Mouse (Mus musculus) CH12.LX (cell line): ENCODE measurements around the gene Wdr59. TPM values are rescaled to one million over a fixed set of nuclear protein-coding genes. Genes with fewer than 3 reads are reported as not detected.

Source experiments
- DNase-seq: peaks from one replicate; pipeline ENCODE4 v3.0.0-alpha.2; 2013; ENCODE audit errors: extremely low read depth
- H3K27ac ChIP-seq: 2 replicates; pipeline ENCODE4 v1.5.1; 2012; ENCODE audit warnings: low read depth, mild to moderate bottlenecking, control low read depth, moderate library complexity; ENCODE audit not compliant: insufficient read depth
- H3K27me3 ChIP-seq: replicated peaks from 2 replicates; pipeline ENCODE3; 2012; ENCODE audit warnings: inconsistent platforms
- H3K36me3 ChIP-seq, 2 experiments: replicated peaks in 1 of 2; 2 replicates each; pipeline versions ENCODE3 to v1.6.1; 2012; ENCODE audit warnings: inconsistent platforms in 1 of 2, low read length in 1 of 2, mild to moderate bottlenecking in 1 of 2, mixed read lengths in 1 of 2, moderate library complexity in 1 of 2; ENCODE audit not compliant: control insufficient read depth in 1 of 2, insufficient read depth in 1 of 2
- H3K4me1 ChIP-seq, 2 experiments: 2 replicates each; pipeline ENCODE4 v1.6.1; 2012; ENCODE audit warnings: inconsistent platforms in 1 of 2, moderate library complexity in 1 of 2; ENCODE audit not compliant: insufficient read depth in 2 of 2, control insufficient read depth in 1 of 2
- H3K4me2 ChIP-seq: 2 replicates; pipeline ENCODE4 v1.6.1; 2012; ENCODE audit warnings: low read depth, mild to moderate bottlenecking, control low read depth; ENCODE audit not compliant: poor library complexity, insufficient read depth, severe bottlenecking
- H3K4me3 ChIP-seq, 3 experiments: fragments of 150-350 bp in 1 of 3; sonication (generic) in 1 of 3; replicated peaks in 1 of 3; 2 replicates each; pipeline versions ENCODE3 to v1.5.1; 2011 to 2012; ENCODE audit warnings: low read depth in 2 of 3, low read length in 2 of 3, mild to moderate bottlenecking in 2 of 3, moderate library complexity in 2 of 3, control low read depth in 1 of 3, improper control_type of control experiment in 1 of 3, inconsistent platforms in 1 of 3, mixed read lengths in 1 of 3; ENCODE audit not compliant: poor library complexity in 1 of 3
- H3K79me2 ChIP-seq: replicated peaks from 2 replicates; pipeline ENCODE4 v1.6.1; 2012; ENCODE audit warnings: mild to moderate bottlenecking, moderate library complexity; ENCODE audit not compliant: control insufficient read depth, poor library complexity, insufficient read depth, severe bottlenecking; ENCODE audit errors: extremely low read depth
- H3K9ac ChIP-seq: 2 replicates; pipeline ENCODE4 v1.6.1; 2012; ENCODE audit warnings: low read depth, mild to moderate bottlenecking, control low read depth, moderate library complexity; ENCODE audit not compliant: insufficient read depth
- H3K9me3 ChIP-seq: replicated peaks from 2 replicates; pipeline ENCODE3; 2012; ENCODE audit warnings: low read length, inconsistent platforms, mixed read lengths
- EP300 ChIP-seq: IDR thresholded peaks from 2 replicates; pipeline ENCODE4 v1.6.1; 2011; ENCODE audit warnings: low read length, improper control_type of control experiment
- IRF4 ChIP-seq: IDR thresholded peaks from 2 replicates; pipeline ENCODE4 v1.6.1; 2014; ENCODE audit warnings: low read depth, mild to moderate bottlenecking, inconsistent platforms, low read length, improper control_type of control experiment
- JUN ChIP-seq: IDR thresholded peaks from 2 replicates; pipeline ENCODE4 v1.6.1; 2011; ENCODE audit warnings: low read depth, mild to moderate bottlenecking, low read length, improper control_type of control experiment, moderate library complexity; ENCODE audit not compliant: insufficient read depth
- KAT2A ChIP-seq: IDR thresholded peaks from 2 replicates; pipeline ENCODE4 v1.6.1; 2012; ENCODE audit warnings: low read length, improper control_type of control experiment, inconsistent platforms; ENCODE audit not compliant: insufficient replicate concordance
- MAZ ChIP-seq: IDR thresholded peaks from 2 replicates; pipeline ENCODE4 v1.6.1; 2012; ENCODE audit warnings: low read depth, mild to moderate bottlenecking, inconsistent platforms, low read length, improper control_type of control experiment, moderate library complexity
- NELFE ChIP-seq: IDR thresholded peaks from 2 replicates; pipeline ENCODE4 v1.6.1; 2011; ENCODE audit warnings: low read depth, low read length, improper control_type of control experiment
- SMC3 ChIP-seq: IDR thresholded peaks from 2 replicates; pipeline ENCODE4 v1.6.1; 2011; ENCODE audit warnings: low read depth, low read length, improper control_type of control experiment
- UBTF ChIP-seq: IDR thresholded peaks from 2 replicates; pipeline ENCODE4 v1.6.1; 2012; ENCODE audit warnings: low read depth, mild to moderate bottlenecking, inconsistent platforms, low read length, improper control_type of control experiment, moderate library complexity
- ZC3H11A ChIP-seq: IDR thresholded peaks from 2 replicates; pipeline ENCODE4 v1.6.1; 2012; ENCODE audit warnings: low read depth, mild to moderate bottlenecking, inconsistent platforms, low read length, improper control_type of control experiment
- ZKSCAN1 ChIP-seq: IDR thresholded peaks from 2 replicates; pipeline ENCODE4 v1.6.1; 2012; ENCODE audit warnings: low read depth, inconsistent platforms, low read length, improper control_type of control experiment, borderline replicate concordance
- dilution Hi-C: fragments of 300-500 bp; cut with MboI; formaldehyde crosslinking; loops from 2 replicates; pipeline ENCODE4 v1.14.3; 2020; ENCODE audit warnings: low sequenced_read_pairs; ENCODE audit not compliant: extremely low pct_unique_long_range_greater_than_20kb, extremely low pct_ligation_motif_present
- in situ Hi-C: fragments of 300-500 bp; cut with MboI; formaldehyde crosslinking; loops from 3 replicates; pipeline ENCODE4 v1.14.3; 2019; ENCODE audit warnings: low sequenced_read_pairs, low pct_ligation_motif_present, low pct_unique_long_range_greater_than_20kb, mixed read lengths
- polyA plus RNA-seq: library from polyadenylated mRNA; unstranded; fragments of >175 nt; gene quantifications from 2 replicates; pipeline ENCODE4 v1.2.1, GENCODE M21; 2012; ENCODE audit warnings: low read depth; ENCODE audit not compliant: insufficient read length
- total RNA-seq, 2 experiments: library from RNA; depleted of rRNA; stranded (reverse); fragments of 300-350 nt in 1 of 2; fragments of >200 nt in 1 of 2; gene quantifications; 2 replicates each; pipeline ENCODE4 v1.2.3; 2012 to 2014

The Wdr59 gene
- total and polyA plus RNA-seq, 3 experiments = 6.2 to 15.6 (median 8.1) TPM

GRCm38 (mm10) chr8:111490034-111490591 lies 31.8 kb downstream of the Wdr59 start:
- Histone ChIP-seq H3K4me2 (no peak overlapping the region), H3K9me3 (no peaks in the 10 kb centered on the region), H3K36me3 (peaks cover 14 to 79% of the 10 kb centered on the region in 2 experiments), H3K27me3 (no peaks in the 10 kb centered on the region), H3K4me1 (peaks cover 0 to 6% of the 10 kb centered on the region in 2 experiments; a peak in 1 of 4 replicates), H3K9ac (no peak overlapping the region), H3K79me2 (no peaks in the 10 kb centered on the region), H3K4me3 (no peak overlapping the region), H3K27ac (no peak overlapping the region)
- TF ChIP-seq JUN (no peak), KAT2A (no peak), ZC3H11A (no peak)
- in situ Hi-C loops (no loop called here), dilution Hi-C loops (no loop called here)
- no peak for DNase-seq

DNA sequence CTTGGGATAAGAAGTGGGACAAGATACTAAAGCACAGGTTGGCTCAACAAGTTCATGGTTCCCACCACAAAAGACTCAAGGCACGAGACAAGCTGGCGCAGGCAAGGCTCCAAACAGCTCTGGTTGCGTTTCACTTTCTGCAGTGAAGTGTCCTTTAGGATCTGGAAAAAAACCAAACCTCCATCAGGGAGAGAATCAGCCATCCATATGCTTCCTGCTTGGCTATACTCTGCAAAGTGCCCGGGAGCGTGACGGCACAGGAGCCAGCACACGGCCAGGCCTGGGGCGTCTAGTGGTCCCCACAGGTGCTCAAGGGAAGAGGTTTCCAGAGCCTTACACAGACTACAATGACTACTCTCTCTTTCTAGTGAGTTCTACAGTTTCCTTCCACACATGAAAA lies 41.2 kb downstream of the Wdr59 start:
- TF ChIP-seq IRF4 = no peak
- TF ChIP-seq EP300 = no peak
- TF ChIP-seq UBTF = no peak
- peaks cover 2% of the 10 kb centered on the region for H3K9me3 ChIP-seq
- H3K4me1 ChIP-seq = peaks cover 2 to 23% of the 10 kb centered on the region in 2 experiments; a peak in 3 of 4 replicates
- H3K9ac ChIP-seq = no peak overlapping the region
- DNase-seq = no peak
- peaks cover 30 to 82% of the 10 kb centered on the region in 2 experiments for H3K36me3 ChIP-seq
- no peak overlapping the region for H3K4me2 ChIP-seq
- no peak overlapping the region for H3K27ac ChIP-seq
- no peaks in the 10 kb centered on the region for H3K79me2 ChIP-seq
- H3K4me3 ChIP-seq = no peak overlapping the region
- H3K27me3 ChIP-seq = no peaks in the 10 kb centered on the region
- dilution Hi-C loops = no loop called here
- in situ Hi-C loops = no loop called here

DNA sequence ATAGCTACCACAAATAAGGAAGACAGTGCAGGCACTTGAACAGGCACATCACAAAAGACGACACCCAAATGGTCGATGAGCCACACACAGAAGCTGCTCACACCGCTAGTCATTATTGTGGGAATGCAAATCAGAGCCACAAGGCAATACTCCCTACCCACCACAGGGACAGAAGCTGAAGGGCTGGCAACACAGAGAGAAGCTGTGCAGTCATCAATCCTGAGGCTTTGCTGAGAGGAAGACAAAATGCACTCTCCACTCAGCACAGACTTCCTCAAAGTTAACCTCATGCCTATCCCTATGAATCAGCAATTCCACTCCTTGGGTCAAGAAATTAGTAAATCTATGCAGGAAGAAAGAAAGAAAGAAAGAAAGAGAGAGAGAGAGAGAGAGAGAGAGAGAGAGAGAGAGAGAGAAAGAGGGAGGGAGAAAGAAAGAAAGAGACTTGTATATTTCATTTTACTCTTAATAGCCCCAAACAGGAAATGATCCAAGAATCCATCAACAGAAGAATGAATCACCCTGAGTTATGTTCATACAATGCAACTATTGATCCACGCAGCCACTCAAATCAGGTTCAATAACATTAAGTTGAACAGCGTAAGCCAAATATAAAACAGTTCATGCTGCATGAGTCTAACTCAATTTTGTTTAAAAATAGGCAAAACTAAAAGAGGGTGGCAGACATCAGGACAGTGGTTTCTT lies 44.0 kb downstream of the Wdr59 start:
- no peak overlapping the region for H3K4me3 ChIP-seq
- H3K4me2 ChIP-seq = no peak overlapping the region
- peaks cover 2% of the 10 kb centered on the region for H3K9me3 ChIP-seq
- no peak overlapping the region for H3K27ac ChIP-seq
- peak; percentile 71 for DNase-seq
- TF ChIP-seq MAZ = no peak
- TF ChIP-seq SMC3 = no peak
- no peak for TF ChIP-seq NELFE
- TF ChIP-seq ZKSCAN1 = no peak
- TF ChIP-seq, all 38 proteins: peak for 0
- dilution Hi-C loops (no loop called here), in situ Hi-C loops (no loop called here)
- Histone ChIP-seq H3K9ac (no peak overlapping the region), H3K36me3 (peaks cover 26 to 83% of the 10 kb centered on the region in 2 experiments), H3K27me3 (no peaks in the 10 kb centered on the region), H3K79me2 (no peaks in the 10 kb centered on the region), H3K4me1 (peaks cover 2 to 13% of the 10 kb centered on the region in 2 experiments; a peak in 3 of 4 replicates)
